Mouse (Mus musculus) forebrain, embryonic 12.5 days (tissue): ENCODE measurements around the gene Cklf. TPM values are rescaled to one million over a fixed set of nuclear protein-coding genes. Genes with fewer than 3 reads are reported as not detected.
"Not testable (repeated sequence)": the region's sequence is repeated elsewhere in the genome, so short reads cannot be mapped to it uniquely, and the experiment has no call there.

ENCODE experiments used
- ATAC-seq: fragments of 200-750 bp; cut with Nextera tagmentation; 2 replicates; pipeline ENCODE4 v1.8.0; 2017; ENCODE audit warnings: moderate TSS enrichment; ENCODE audit not compliant: low FRiP score
- H3K27ac ChIP-seq: fragments of 300-500 bp; sonication (generic); 2 replicates; pipeline ENCODE4 v1.5.1; 2016; ENCODE audit warnings: mild to moderate bottlenecking
- H3K27me3 ChIP-seq: fragments of 300-500 bp; sonication (generic); 2 replicates; pipeline ENCODE4 v1.6.1; 2016; ENCODE audit warnings: mild to moderate bottlenecking
- H3K36me3 ChIP-seq: fragments of 300-500 bp; sonication (generic); replicated peaks from 2 replicates; pipeline ENCODE4 v1.6.1; 2016; ENCODE audit warnings: mild to moderate bottlenecking
- H3K4me1 ChIP-seq: fragments of 300-500 bp; sonication (generic); 2 replicates; pipeline ENCODE4 v1.6.1; 2016
- H3K4me2 ChIP-seq: fragments of 300-500 bp; sonication (generic); 2 replicates; pipeline ENCODE4 v1.6.1; 2016; ENCODE audit warnings: mild to moderate bottlenecking, moderate library complexity
- H3K4me3 ChIP-seq: fragments of 300-500 bp; sonication (generic); replicated peaks from 2 replicates; pipeline ENCODE4 v1.5.1; 2016; ENCODE audit warnings: mild to moderate bottlenecking
- H3K9ac ChIP-seq: fragments of 300-500 bp; sonication (generic); 2 replicates; pipeline ENCODE4 v1.6.1; 2016; ENCODE audit warnings: mild to moderate bottlenecking
- H3K9me3 ChIP-seq: fragments of 300-500 bp; sonication (generic); 2 replicates; pipeline ENCODE4 v1.6.1; 2016
- WGBS: fragments of 180-500 bp; shearing (Covaris S2); methylation state at CpG from one replicate; pipeline ENCODE4 v1.1.7; 2016; 5-methylcytosine and 5-hydroxymethylcytosine counted together
- polyA plus RNA-seq: library from polyadenylated mRNA; unstranded; fragments of >200 nt; fragmentation: Nextera tagmentation; extraction: Ambion mirVana; gene quantifications from 2 replicates; pipeline ENCODE4 v1.2.1, GENCODE M21; 2016

Cklf gene
- polyA plus RNA-seq, 1 experiment from 2014 or later: 45.2 TPM

DNA sequence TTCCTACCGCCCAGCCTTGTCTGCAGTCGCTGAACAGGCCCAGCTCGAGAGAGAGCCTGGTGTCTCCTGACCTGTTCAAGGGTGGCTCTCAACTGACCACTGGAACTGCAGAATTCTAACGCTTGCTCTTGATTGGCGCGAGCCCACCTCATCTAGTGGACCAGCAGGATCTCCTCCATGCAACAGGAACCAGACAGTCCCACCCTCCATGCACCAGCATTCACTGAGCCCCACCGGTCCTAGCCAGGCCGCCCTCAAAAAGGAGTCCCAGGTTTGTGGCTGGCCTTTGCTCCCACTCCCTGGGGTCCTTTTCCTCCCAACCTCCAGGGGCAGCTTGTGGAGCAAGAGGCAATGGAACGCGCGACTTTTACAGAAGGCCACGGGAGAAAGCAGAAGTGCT, 42.4 kb downstream of the Cklf start, which contains the start of gene Cmtm2a:
Cmtm2a (minus strand) TSS at position 101 of the 400 bp plus-strand sequence.
- not testable (repeated sequence) for H3K4me1 ChIP-seq, H3K27me3 ChIP-seq, H3K9ac ChIP-seq, H3K4me3 ChIP-seq, H3K9me3 ChIP-seq, H3K36me3 ChIP-seq, H3K4me2 ChIP-seq, ATAC-seq, H3K27ac ChIP-seq
- 91% methylated on average over 12 of the region's 12 CpGs for WGBS

DNA sequence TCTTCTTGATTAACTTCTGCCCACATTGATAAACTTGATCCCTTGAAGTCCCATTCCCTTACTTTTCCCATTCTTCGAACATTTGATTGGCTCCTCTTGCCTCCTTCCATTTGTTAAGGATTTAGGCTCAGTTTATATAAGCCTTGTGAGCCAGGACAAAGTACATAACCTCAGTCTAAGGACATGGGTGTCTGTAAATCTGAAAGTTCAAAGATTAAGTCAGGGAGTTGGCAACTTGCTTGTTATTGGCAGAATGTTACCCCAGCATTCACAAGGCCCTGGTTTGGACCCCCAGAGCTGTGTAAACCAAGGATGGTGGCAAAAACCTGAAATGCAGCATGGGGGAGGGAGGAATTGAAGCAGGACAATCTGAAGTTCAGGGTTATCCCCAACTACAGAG, 43.7 kb downstream of the Cklf start:
- 85% methylated on average over 1 of the region's 1 CpGs for WGBS
- Histone ChIP-seq H3K27ac (no peak overlapping the region), H3K4me3 (no peak overlapping the region), H3K4me1 (no peaks in the 10 kb centered on the region), H3K9ac (no peak overlapping the region), H3K9me3 (no peaks in the 10 kb centered on the region), H3K27me3 (no peaks in the 10 kb centered on the region), H3K4me2 (no peak overlapping the region), H3K36me3 (no peaks in the 10 kb centered on the region)
- ATAC-seq: no peak

- H3K4me2 ChIP-seq, H3K9me3 ChIP-seq, H3K9ac ChIP-seq, H3K27ac ChIP-seq, H3K27me3 ChIP-seq, H3K36me3 ChIP-seq, H3K4me3 ChIP-seq: not testable (repeated sequence)
- peaks cover 13% of the 10 kb centered on the region for H3K4me1 ChIP-seq
- peak; percentile 84 for ATAC-seq
- WGBS: 2% methylated on average over 3 of the region's 3 CpGs
Measured at GRCm38 (mm10) chr8:104301577-104301976, 50.9 kb downstream of the Cklf start.

- 91% methylated on average over 4 of the region's 4 CpGs for WGBS
- H3K27ac ChIP-seq, ATAC-seq, H3K4me3 ChIP-seq, H3K4me2 ChIP-seq, H3K9ac ChIP-seq, H3K36me3 ChIP-seq, H3K9me3 ChIP-seq, H3K27me3 ChIP-seq: not testable (repeated sequence)
- H3K4me1 ChIP-seq: peaks cover 13% of the 10 kb centered on the region
Measured at GRCm38 (mm10) chr8:104302536-104302935, 51.9 kb downstream of the Cklf start.

DNA sequence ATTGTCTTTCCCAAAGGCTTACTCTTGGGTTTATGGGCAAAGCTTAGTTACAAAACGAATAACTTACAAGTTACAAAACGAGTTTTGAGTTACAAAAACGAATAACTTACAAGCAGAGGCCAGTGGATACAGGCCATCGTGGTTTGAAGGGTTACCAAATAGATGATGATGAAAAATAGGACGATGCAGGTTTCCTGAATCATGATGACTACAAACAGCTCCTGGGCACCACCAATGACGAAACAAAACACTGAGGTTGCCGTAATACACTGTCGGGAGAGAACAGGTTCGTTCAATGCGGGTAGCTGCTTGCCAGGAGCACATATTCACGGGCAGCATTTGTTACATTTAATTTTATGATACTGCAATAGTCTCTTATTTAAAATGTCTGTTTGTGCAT, 54.3 kb downstream of the Cklf start:
- Histone ChIP-seq H3K9me3 (no peaks in the 10 kb centered on the region), H3K27me3 (no peaks in the 10 kb centered on the region), H3K9ac (no peak overlapping the region), H3K27ac (no peak overlapping the region), H3K4me2 (no peak overlapping the region), H3K36me3 (no peaks in the 10 kb centered on the region), H3K4me1 (peaks cover 13% of the 10 kb centered on the region), H3K4me3 (no peak overlapping the region)
- 89% methylated on average over 11 of the region's 11 CpGs for WGBS
- no peak for ATAC-seq

- not testable (repeated sequence) for H3K9ac ChIP-seq, H3K27ac ChIP-seq, ATAC-seq, H3K4me1 ChIP-seq, H3K36me3 ChIP-seq, H3K9me3 ChIP-seq, H3K27me3 ChIP-seq, H3K4me3 ChIP-seq, H3K4me2 ChIP-seq
- 72% methylated on average over 6 of the region's 6 CpGs for WGBS
Measured at GRCm38 (mm10) chr8:104308341-104308740, 57.7 kb downstream of the Cklf start.

DNA sequence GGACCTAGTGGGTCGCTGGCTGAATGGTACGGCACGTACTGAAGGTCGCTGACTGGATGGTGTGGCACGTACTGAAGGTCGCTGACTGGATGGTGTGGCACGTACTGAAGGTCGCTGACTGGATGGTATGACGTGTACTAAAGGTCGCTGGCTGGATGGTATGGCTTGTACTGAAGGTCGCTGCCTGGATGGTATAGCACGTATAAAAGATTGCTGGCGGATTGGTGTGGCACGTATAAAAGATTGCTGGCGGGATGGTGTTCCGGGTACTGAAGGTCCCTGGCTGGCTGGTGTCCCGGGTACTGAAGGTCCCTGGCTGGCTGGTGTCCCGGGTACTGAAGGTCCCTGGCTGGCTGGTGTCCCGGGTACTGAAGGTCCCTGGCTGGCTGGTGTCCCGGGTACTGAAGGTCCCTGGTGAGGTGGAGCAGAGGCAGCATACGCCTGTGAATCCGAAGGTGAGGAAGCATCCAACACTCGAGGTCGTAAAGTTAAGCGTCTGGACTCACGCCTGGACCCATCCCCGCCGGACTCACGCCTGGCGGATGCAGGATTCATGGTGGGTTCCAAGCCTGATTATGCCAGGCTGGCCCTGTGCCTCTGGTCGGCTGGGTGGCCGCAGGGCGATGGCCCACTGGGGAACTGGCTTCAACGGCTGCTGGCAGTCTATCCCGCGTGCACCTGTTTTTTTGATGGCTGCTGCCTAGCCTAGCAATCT, 58.9 kb downstream of the Cklf start, which contains the start of the genes Gm45711 and Cmtm1:
Gm45711 (minus strand) TSS at position 641 of the 715 bp plus-strand sequence.
Cmtm1 (minus strand) TSS at position 705 of the 715 bp plus-strand sequence.
- 94% methylated on average over 36 of the region's 36 CpGs for WGBS
- H3K27me3 ChIP-seq, H3K4me3 ChIP-seq, ATAC-seq, H3K4me2 ChIP-seq, H3K36me3 ChIP-seq, H3K27ac ChIP-seq, H3K9ac ChIP-seq, H3K9me3 ChIP-seq, H3K4me1 ChIP-seq: not testable (repeated sequence)

GRCm38 (mm10) chr8:104312023-104312422, 61.4 kb downstream of the Cklf start:
- H3K27ac ChIP-seq, H3K4me2 ChIP-seq, H3K4me3 ChIP-seq, H3K27me3 ChIP-seq, ATAC-seq, H3K36me3 ChIP-seq, H3K9me3 ChIP-seq, H3K9ac ChIP-seq, H3K4me1 ChIP-seq: not testable (repeated sequence)
- WGBS: 83% methylated on average over 3 of the region's 3 CpGs

DNA sequence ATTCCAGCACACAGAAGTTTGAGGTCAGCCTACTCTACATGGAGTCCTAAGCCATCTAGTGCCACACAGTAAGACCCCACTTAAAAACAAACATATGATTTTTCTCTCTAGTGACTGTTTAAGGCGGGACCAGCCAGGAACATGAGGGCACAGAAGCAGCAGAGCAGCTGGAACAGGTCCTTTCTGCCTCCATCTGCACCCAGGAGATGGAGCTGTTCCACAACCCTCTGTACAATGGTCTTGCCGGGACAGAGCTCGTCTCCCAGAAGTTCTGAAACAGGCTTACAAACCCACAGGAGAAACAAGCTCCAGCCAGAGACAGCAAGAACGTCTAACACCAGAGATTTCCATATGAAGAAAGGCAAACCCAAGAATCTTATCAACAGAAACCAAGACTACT, 62.6 kb downstream of the Cklf start:
- no peak overlapping the region for H3K27ac ChIP-seq
- H3K9me3 ChIP-seq: no peaks in the 10 kb centered on the region
- no peaks in the 10 kb centered on the region for H3K36me3 ChIP-seq
- no peak for ATAC-seq
- WGBS: 74% methylated on average over 4 of the region's 4 CpGs
- H3K4me3 ChIP-seq: no peak overlapping the region
- no peak overlapping the region for H3K4me2 ChIP-seq
- no peak overlapping the region for H3K9ac ChIP-seq
- H3K27me3 ChIP-seq: no peaks in the 10 kb centered on the region
- H3K4me1 ChIP-seq: no peaks in the 10 kb centered on the region

Other genes with a start within 250 kb of the Cklf start
- 10.0 and 10.9 TPM in 2 replicates for gene Cdh5, start 149.2 kb upstream of the Cklf start, polyA plus RNA-seq
- gene Bean1, start 80.4 kb upstream of the Cklf start, polyA plus RNA-seq: 0.31 and 0.82 TPM in 2 replicates
- 35.4 and 35.9 TPM in 2 replicates for gene Tk2, start 2.3 kb upstream of the Cklf start, polyA plus RNA-seq
- not detected in 2 replicates for gene Cmtm2a, start 42.3 kb downstream of the Cklf start, polyA plus RNA-seq
- not detected in 2 replicates for gene Gm45711, start 59.2 kb downstream of the Cklf start, polyA plus RNA-seq
- gene Cmtm1, start 59.3 kb downstream of the Cklf start, polyA plus RNA-seq: not detected in 2 replicates
- gene Gm11020, start 70.7 kb downstream of the Cklf start, polyA plus RNA-seq: not detected in 2 replicates
- gene Cmtm2b, start 71.4 kb downstream of the Cklf start, polyA plus RNA-seq: not detected in 2 replicates
- 51.3 and 59.9 TPM in 2 replicates for gene Cmtm3, start 88.5 kb downstream of the Cklf start, polyA plus RNA-seq
- 3.3 and 3.5 TPM in 2 replicates for gene Cmtm4, start 144.9 kb downstream of the Cklf start, polyA plus RNA-seq
- 129 and 136 TPM in 2 replicates for gene Dync1li2, start 192.2 kb downstream of the Cklf start, polyA plus RNA-seq